Mouse (Mus musculus) embryonic facial prominence, embryonic 12.5 days (tissue): Measurements from ENCODE around the gene Arl13b. TPM values are rescaled to one million over a fixed set of nuclear protein-coding genes. Genes with fewer than 3 reads are reported as not detected.

ENCODE experiments used
- ATAC-seq: fragments of 200-750 bp; cut with Nextera tagmentation; 2 replicates; pipeline ENCODE4 v1.8.0; 2017; ENCODE audit not compliant: insufficient number of reproducible peaks, insufficient read depth, low FRiP score, low TSS enrichment
- H3K27ac ChIP-seq: fragments of 300-500 bp; sonication (generic); 2 replicates; pipeline ENCODE4 v1.5.1; 2016; ENCODE audit warnings: mild to moderate bottlenecking
- H3K27me3 ChIP-seq: fragments of 300-500 bp; sonication (generic); 2 replicates; pipeline ENCODE4 v1.6.1; 2016; ENCODE audit warnings: mild to moderate bottlenecking, moderate library complexity
- H3K36me3 ChIP-seq: fragments of 300-500 bp; sonication (generic); 2 replicates; pipeline ENCODE4 v1.6.1; 2016; ENCODE audit warnings: mild to moderate bottlenecking
- H3K4me1 ChIP-seq: fragments of 300-500 bp; sonication (generic); 2 replicates; pipeline ENCODE4 v1.6.1; 2016
- H3K4me2 ChIP-seq: fragments of 300-500 bp; sonication (generic); replicated peaks from 2 replicates; pipeline ENCODE4 v1.6.1; 2016; ENCODE audit warnings: mild to moderate bottlenecking, moderate library complexity
- H3K4me3 ChIP-seq: fragments of 300-500 bp; sonication (generic); 2 replicates; pipeline ENCODE4 v1.5.1; 2016; ENCODE audit warnings: mild to moderate bottlenecking
- H3K9ac ChIP-seq: fragments of 300-500 bp; sonication (generic); 2 replicates; pipeline ENCODE4 v1.6.1; 2016; ENCODE audit warnings: mild to moderate bottlenecking, moderate library complexity
- H3K9me3 ChIP-seq: fragments of 300-500 bp; sonication (generic); 2 replicates; pipeline ENCODE4 v1.6.1; 2016; ENCODE audit warnings: mild to moderate bottlenecking, moderate library complexity
- WGBS: fragments of 180-500 bp; shearing (Covaris S2); methylation state at CpG from one replicate; pipeline ENCODE4 v1.1.7; 2016; 5-methylcytosine and 5-hydroxymethylcytosine counted together
- polyA plus RNA-seq: library from polyadenylated mRNA; unstranded; fragments of >200 nt; fragmentation: Nextera tagmentation; extraction: Ambion mirVana; gene quantifications from 2 replicates; pipeline ENCODE4 v1.2.1, GENCODE M21; 2016

Gene Arl13b
- polyA plus RNA-seq, 1 experiment from 2014 or later = 24.4 TPM

GRCm38 (mm10) chr16:62813790-62814189 is 33.0 kb downstream of the Arl13b start:
- no peak overlapping the region for H3K4me3 ChIP-seq

GRCm38 (mm10) chr16:62810855-62811254 is 36.0 kb downstream of the Arl13b start:
- Histone ChIP-seq H3K9me3 (no peaks in the 10 kb centered on the region), H3K4me3 (no peak overlapping the region), H3K27ac (no peak overlapping the region), H3K4me1 (peaks cover 8% of the 10 kb centered on the region; the same call in 1 of the 2 replicates), H3K4me2 (no peak overlapping the region), H3K9ac (no peak overlapping the region), H3K36me3 (no peaks in the 10 kb centered on the region), H3K27me3 (no peaks in the 10 kb centered on the region)
- no peak for ATAC-seq
- 90% methylated on average over 4 of the region's 4 CpGs for WGBS

More at GRCm38 (mm10) chr16:62813790-62814189, 33.0 kb downstream of the Arl13b start:
- 77% methylated on average over 5 of the region's 5 CpGs for WGBS
- Histone ChIP-seq H3K27me3 (no peaks in the 10 kb centered on the region), H3K9ac (no peak overlapping the region), H3K4me1 (peaks cover 2% of the 10 kb centered on the region; the same call in 1 of the 2 replicates), H3K4me2 (no peak overlapping the region), H3K9me3 (no peaks in the 10 kb centered on the region), H3K27ac (no peak overlapping the region), H3K36me3 (no peaks in the 10 kb centered on the region)
- ATAC-seq = no peak

GRCm38 (mm10) chr16:62807249-62807979 is 39.4 kb downstream of the Arl13b start:
- H3K27ac ChIP-seq = no peak overlapping the region
- WGBS = 58% methylated on average over 8 of the region's 8 CpGs

GRCm38 (mm10) chr16:62804621-62805020 is 42.2 kb downstream of the Arl13b start:
- WGBS = 93% methylated on average over 3 of the region's 3 CpGs
- no peak overlapping the region for H3K4me3 ChIP-seq
- ATAC-seq = no peak
- no peaks in the 10 kb centered on the region for H3K9me3 ChIP-seq
- no peaks in the 10 kb centered on the region for H3K27me3 ChIP-seq
- H3K9ac ChIP-seq = no peak overlapping the region
- H3K4me2 ChIP-seq = no peak overlapping the region
- 0 out of 2 replicates have a peak, but pooled peaks cover 5% of the 10 kb centered on the region for H3K4me1 ChIP-seq
- H3K36me3 ChIP-seq = peaks cover 16% of the 10 kb centered on the region
- H3K27ac ChIP-seq = no peak overlapping the region

More at GRCm38 (mm10) chr16:62807249-62807979, 39.4 kb downstream of the Arl13b start:
- H3K4me1 ChIP-seq = 0 out of 2 replicates have a peak, but pooled peaks cover 5% of the 10 kb centered on the region
- no peak overlapping the region for H3K9ac ChIP-seq
- ATAC-seq = 0 out of 2 replicates have a peak, but pooled peaks have one; percentile 47
- no peaks in the 10 kb centered on the region for H3K9me3 ChIP-seq
- H3K36me3 ChIP-seq = peaks cover 8% of the 10 kb centered on the region; the same call in 1 of the 2 replicates
- H3K27me3 ChIP-seq = no peaks in the 10 kb centered on the region
- no peak overlapping the region for H3K4me3 ChIP-seq
- no peak overlapping the region for H3K4me2 ChIP-seq

- no peak overlapping the region for H3K4me2 ChIP-seq
- H3K9me3 ChIP-seq = no peaks in the 10 kb centered on the region
- H3K36me3 ChIP-seq = peaks cover 17% of the 10 kb centered on the region
- no peak overlapping the region for H3K4me3 ChIP-seq
- no peaks in the 10 kb centered on the region for H3K4me1 ChIP-seq
- H3K27ac ChIP-seq = no peak overlapping the region
- H3K9ac ChIP-seq = no peak overlapping the region
- no peaks in the 10 kb centered on the region for H3K27me3 ChIP-seq
- 82% methylated on average over 3 of the region's 3 CpGs for WGBS
- ATAC-seq = no peak
Measured at GRCm38 (mm10) chr16:62799839-62800238, 47.0 kb downstream of the Arl13b start.

- Histone ChIP-seq H3K9me3 (no peaks in the 10 kb centered on the region), H3K27me3 (no peaks in the 10 kb centered on the region), H3K4me1 (no peaks in the 10 kb centered on the region), H3K36me3 (peaks cover 13% of the 10 kb centered on the region), H3K4me3 (no peak overlapping the region), H3K27ac (no peak overlapping the region), H3K9ac (no peak overlapping the region), H3K4me2 (no peak overlapping the region)
- peak; percentile 41; the same call in 1 of the 2 replicates for ATAC-seq
- 79% methylated on average over 4 of the region's 4 CpGs for WGBS
Measured at GRCm38 (mm10) chr16:62799426-62799825, 47.4 kb downstream of the Arl13b start.

GRCm38 (mm10) chr16:62798808-62799207 is 48.0 kb downstream of the Arl13b start:
- Histone ChIP-seq H3K27ac (no peak overlapping the region), H3K9me3 (no peaks in the 10 kb centered on the region), H3K4me2 (no peak overlapping the region), H3K36me3 (peaks cover 13% of the 10 kb centered on the region), H3K27me3 (no peaks in the 10 kb centered on the region), H3K4me1 (no peaks in the 10 kb centered on the region), H3K9ac (no peak overlapping the region), H3K4me3 (no peak overlapping the region)
- 90% methylated on average over 3 of the region's 3 CpGs for WGBS
- ATAC-seq = no peak

- H3K27ac ChIP-seq = no peak overlapping the region
- no peak overlapping the region for H3K4me3 ChIP-seq
- no peak overlapping the region for H3K4me2 ChIP-seq
- H3K36me3 ChIP-seq = peaks cover 9% of the 10 kb centered on the region
- no peaks in the 10 kb centered on the region for H3K27me3 ChIP-seq
- no peaks in the 10 kb centered on the region for H3K4me1 ChIP-seq
- H3K9me3 ChIP-seq = no peaks in the 10 kb centered on the region
- no peak overlapping the region for H3K9ac ChIP-seq
- WGBS = 83% methylated on average over 1 of the region's 1 CpGs
- ATAC-seq = no peak
Measured at GRCm38 (mm10) chr16:62796608-62797007, 50.2 kb downstream of the Arl13b start.

- Histone ChIP-seq H3K36me3 (no peaks in the 10 kb centered on the region), H3K4me3 (peak within 1 kb of the TSS; percentile 75), H3K27ac (peak within 1 kb of the TSS; percentile 87), H3K27me3 (no peaks in the 10 kb centered on the region), H3K4me1 (0 out of 2 replicates have a peak, but pooled peaks cover 10% of the 10 kb centered on the region), H3K9me3 (no peaks in the 10 kb centered on the region), H3K9ac (peak within 1 kb of the TSS; percentile 77), H3K4me2 (peak within 1 kb of the TSS; percentile 65)
- ATAC-seq = peak; percentile 97
- WGBS = 2% methylated on average over 41 of the region's 41 CpGs
Measured at GRCm38 (mm10) chr16:62786621-62787331, 60.1 kb downstream of the Arl13b start, which contains the start of gene Nsun3. Nsun3 (minus strand) TSS chr16:62786818.

GRCm38 (mm10) chr16:62782229-62782628 is 64.6 kb downstream of the Arl13b start:
- 63% methylated on average over 5 of the region's 5 CpGs for WGBS

GRCm38 (mm10) chr16:62778282-62778681 is 68.6 kb downstream of the Arl13b start:
- peaks cover 11% of the 10 kb centered on the region; the same call in 1 of the 2 replicates for H3K4me1 ChIP-seq
- no peak overlapping the region for H3K27ac ChIP-seq
- H3K36me3 ChIP-seq = no peaks in the 10 kb centered on the region
- H3K4me2 ChIP-seq = no peak overlapping the region
- no peak overlapping the region for H3K9ac ChIP-seq
- no peaks in the 10 kb centered on the region for H3K27me3 ChIP-seq
- no peaks in the 10 kb centered on the region for H3K9me3 ChIP-seq
- ATAC-seq = no peak
- no peak overlapping the region for H3K4me3 ChIP-seq
- 31% methylated on average over 10 of the region's 10 CpGs for WGBS

More at GRCm38 (mm10) chr16:62782229-62782628, 64.6 kb downstream of the Arl13b start:
- no peak overlapping the region for H3K27ac ChIP-seq
- no peak overlapping the region for H3K9ac ChIP-seq
- H3K9me3 ChIP-seq = no peaks in the 10 kb centered on the region
- H3K4me2 ChIP-seq = no peak overlapping the region
- no peaks in the 10 kb centered on the region for H3K36me3 ChIP-seq
- H3K27me3 ChIP-seq = no peaks in the 10 kb centered on the region
- H3K4me1 ChIP-seq = peaks cover 21% of the 10 kb centered on the region; the same call in 1 of the 2 replicates
- ATAC-seq = no peak
- no peak overlapping the region for H3K4me3 ChIP-seq
